Mouse (Mus musculus): ENCODE measurements at regions not wholly inside any gene's neighbourhood (a gene's known extent, or its start where the extent isn't known, plus 50 kb on each side); places are given as distances from the start of the nearest gene placed in this dataset.
"Not testable (repeated sequence)": the region's sequence is repeated elsewhere in the genome, so short reads cannot be mapped to it uniquely, and the experiment has no call there.

DNA sequence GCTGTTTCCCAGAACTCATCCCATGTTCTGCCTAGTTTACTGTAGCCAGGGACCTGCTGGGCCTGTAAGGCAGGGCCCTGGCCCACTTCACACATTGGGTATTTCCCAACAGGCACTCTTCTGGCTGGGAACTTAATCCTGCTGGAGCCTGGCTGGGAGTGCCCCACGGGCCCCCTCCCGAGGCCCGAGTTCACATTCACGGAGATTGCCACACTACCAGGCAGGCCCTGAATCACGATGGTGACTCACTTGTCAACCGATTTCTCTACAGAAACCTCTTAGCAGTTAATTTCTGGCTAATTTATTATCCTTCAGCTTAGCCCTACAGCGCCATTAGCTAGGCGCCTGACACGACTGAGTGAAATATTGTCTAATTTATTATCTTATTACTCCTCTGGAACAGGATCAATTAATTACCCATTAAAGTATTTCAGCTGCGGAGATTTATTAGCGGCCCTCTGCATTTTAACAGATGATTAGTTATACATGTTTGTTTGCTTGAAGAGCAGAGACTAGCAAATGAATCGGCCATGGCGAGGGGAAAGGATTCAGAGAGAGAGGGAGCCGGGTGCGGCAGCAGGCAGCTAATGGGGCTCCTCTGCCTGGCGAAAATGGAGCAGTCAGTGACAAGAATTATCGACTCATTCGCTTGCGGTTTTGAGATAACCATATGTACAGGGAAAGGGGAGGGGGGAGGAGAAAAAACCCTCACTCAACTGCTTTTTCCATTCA lies 229.7 kb upstream of the Zfp703 start:
- DNase-seq (ENCODE audit: low read depth, low spot score): no peak

DNA sequence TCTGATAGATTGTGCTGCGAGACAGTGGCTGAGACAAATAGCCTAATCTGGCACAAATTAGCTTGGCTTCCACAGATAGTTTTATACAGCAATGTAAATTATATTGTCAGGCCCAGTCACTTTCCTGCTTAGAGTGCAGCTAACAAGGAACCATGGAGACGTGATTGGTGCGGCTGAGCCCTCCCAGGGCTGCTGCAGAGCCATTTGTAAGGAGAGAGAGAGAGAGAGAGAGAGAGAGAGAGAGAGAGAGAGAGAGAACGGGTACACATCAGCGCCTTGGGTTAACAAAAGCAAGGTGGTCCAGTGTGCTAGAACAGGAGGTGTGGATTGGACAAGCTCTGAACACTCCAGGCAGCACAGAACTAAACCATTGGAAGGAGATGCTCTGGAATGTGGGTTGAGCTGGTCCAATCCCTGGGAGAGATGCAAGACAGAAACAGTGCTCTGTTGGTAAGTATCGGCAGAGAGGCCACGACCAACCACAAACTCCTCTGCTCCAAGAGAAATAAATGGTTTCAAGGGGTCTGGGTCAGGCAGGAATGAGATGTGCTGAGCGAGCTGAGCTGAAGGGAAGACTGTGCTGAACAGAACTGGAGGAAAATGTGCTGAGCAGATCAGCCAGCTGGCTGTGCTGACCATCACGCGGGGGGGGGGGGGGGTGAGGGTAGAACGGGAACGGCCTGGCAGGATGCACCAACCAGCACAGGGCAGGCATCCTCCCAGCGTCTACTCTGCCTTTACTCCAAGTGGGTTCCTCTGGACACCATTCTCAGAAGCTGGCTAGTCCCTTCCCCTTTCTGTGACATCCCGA lies 228.8 kb upstream of the Zfp703 start:
- DNase-seq (ENCODE audit: low read depth, low spot score): no peak

DNA sequence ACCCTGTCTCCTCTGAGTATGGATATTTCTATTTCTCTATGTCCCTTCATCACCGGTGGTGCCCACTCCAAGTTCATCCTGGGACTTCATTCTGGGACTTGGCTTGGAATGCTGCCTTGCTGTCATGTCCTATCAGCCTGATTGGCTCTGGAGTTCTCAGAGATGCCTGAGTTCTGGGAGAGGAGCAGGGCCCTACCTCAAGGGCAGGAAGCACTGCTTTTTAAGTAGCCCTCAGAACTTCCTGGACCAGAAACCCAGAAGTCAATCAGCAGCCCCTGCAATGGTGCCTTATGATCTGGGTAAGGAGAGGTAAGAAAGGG lies 228.2 kb upstream of the Zfp703 start:
- DNase-seq (ENCODE audit: low read depth, low spot score): no peak

DNA sequence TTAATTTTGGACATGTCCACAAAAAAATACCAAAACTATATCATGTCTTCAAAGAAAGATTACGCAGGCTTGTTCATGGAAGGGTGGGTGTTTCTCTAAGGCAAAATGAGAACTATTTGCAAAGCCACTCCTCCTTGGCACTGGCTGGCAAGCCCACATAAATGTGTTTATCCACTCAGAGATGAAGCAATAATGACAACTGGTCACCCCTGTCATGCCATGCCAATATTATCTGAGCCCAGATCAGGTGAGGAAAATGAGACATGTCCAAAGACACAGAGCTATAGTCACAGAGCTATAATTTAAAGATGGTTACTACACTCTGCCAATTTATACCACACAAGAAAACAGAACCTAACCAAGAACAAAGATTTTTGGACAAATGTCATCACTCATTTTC lies 227.0 kb upstream of the Zfp703 start:
- DNase-seq (ENCODE audit: low read depth, low spot score): no peak

DNA sequence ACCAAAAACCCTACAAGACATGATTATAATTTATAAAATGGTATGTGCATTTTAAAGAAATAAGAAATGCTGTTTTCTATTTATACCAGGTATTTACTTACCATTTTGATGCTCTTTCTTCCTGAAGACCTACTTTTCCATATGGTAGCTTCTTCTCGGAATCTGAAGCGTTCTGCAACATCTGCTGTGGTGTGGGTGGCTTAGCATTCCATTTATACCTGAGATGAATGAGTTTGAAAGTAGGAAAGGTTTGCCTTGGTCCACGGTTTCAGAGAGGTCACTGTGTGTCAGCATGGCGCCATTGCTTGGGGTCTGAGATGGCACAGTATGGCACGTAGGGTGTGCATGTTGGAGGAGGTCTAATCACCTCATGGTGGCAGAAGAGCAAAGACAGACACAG lies 225.5 kb upstream of the Zfp703 start:
- DNase-seq (ENCODE audit: low read depth, low spot score): no peak

DNA sequence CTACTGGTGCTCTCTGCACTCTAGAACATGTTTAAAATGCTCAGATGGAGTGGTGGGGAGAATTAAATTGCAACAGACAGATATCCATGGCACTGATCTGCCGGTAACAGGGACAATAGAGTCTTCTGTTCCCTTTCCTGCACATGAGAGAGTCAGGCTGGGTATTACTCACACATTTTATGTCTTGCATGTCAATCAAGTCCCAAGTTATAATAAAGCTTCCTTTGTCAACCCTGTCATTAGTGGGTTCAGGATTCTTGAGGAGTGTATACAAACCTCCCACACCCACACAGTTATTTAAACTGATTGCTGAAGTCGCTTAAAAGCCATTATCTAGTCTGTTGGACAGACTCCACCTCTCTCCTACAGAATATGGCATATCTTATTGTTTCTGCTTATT lies 220.7 kb upstream of the Zfp703 start:
- DNase-seq (ENCODE audit: low read depth, low spot score): no peak

DNA sequence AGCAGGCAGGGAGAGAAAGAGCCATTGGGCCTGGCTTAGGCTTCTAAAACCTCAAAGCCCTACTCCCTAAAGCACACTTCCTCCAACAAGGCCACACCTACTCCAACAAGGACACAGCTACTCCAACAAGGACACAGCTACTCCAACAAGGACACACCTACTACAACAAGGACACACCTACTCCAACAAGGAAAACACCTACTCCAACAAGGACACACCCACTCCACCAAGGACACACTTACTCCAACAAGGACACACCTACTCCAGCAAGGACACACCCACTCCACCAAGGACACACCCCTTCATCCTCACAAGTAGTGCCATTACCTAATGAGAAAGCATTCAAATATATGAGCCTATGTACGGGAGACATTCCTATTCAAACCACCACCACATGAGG lies 216.4 kb upstream of the Zfp703 start:
- DNase-seq (ENCODE audit: low read depth, low spot score): no peak

DNA sequence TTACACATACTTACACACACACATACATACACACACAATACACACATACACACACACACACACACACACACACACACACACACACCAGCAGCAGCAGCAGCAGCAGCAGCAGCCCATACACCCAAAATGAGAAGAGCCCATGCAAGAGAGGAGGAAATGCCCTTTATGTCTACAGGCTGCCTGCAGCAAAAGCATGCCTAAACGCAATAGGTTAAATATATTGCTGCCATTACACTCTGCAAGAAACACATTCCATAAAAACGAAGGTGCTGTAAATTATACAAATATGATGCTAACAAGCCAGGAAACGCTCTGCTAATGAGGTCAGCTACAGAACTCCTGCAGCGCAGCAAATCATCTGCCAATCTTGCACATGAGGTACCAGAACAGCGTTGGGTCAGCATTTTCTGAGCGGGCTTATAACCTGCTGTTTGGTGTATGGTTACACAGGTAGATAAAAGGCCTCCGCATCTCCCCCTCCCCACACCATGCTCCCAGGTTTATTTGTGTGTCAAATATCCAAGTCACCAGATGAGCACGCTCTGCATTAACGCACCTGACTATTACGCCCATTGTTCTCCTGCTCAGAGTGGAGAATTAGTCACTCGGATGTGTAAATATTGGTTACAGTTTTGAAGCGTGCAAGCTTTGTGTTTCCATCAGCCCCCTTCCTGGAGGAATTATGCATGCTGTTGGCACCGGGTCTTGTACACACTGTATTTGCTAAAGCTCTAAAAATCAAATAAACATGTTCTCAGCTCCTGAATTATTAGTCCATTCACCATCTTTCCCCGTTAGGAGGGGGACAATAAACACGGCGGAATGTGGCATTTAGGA lies 214.0 kb upstream of the Zfp703 start:
- DNase-seq (ENCODE audit: low read depth, low spot score): no peak

DNA sequence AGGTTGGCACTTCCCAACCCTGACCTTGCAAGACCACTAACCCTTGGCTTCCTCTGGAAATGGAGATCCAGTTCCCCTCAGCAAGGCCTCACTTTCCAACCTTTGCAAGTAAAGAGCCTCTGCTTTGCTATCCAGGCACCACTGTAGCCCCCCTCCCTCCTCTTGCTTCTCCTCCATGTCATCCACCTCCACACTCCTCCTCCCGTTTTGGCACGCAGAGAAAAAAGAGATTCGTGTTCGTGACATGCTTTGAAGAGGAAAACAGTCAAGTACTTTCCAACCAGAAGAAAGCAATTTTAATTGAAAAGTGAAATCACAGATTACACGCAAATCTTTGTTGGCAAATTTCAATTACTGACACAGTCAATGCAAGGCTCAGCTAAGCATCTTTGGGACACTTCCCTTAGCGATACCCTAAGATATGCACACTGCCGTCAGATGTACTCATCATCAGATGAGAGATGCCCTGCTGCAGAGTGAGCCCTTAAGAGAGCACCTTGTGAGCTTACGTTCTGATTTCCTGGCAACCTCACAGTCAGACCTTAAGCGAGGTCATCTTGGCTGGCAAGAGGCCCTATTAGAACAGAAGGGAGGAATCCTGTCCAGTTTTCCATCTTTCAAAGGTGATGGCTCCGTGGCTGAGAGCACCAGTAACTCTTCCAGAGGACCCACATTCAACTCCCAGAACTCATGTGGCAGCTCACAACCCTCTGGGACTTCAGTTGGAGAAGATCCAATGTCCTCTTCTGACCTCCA lies 208.5 kb upstream of the Zfp703 start:
- DNase-seq (ENCODE audit: low read depth, low spot score): no peak

DNA sequence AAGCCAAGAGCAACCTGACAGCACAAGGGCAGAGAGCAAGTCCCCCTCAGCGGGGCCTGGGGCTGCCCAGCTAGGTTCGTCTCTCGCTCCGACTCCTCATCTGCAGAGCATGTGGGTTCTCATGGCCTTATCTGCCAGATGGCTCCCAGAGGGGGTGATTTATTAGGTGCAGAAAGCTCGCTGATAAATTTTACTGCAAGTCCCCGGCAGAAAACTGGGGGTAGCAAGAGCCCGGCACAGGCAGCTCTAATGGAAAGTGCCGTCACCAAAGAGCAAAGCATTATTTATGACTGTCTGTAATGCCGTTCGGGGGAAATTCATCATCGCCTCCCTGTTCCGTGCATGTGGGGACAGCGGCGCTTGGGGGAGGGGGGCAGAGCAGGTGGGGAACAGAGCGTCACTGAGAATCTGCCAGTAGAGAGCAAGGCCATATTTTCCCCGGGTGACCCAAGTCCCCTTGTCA lies 206.7 kb upstream of the Zfp703 start:
- no peak for DNase-seq (ENCODE audit: low read depth, low spot score)

DNA sequence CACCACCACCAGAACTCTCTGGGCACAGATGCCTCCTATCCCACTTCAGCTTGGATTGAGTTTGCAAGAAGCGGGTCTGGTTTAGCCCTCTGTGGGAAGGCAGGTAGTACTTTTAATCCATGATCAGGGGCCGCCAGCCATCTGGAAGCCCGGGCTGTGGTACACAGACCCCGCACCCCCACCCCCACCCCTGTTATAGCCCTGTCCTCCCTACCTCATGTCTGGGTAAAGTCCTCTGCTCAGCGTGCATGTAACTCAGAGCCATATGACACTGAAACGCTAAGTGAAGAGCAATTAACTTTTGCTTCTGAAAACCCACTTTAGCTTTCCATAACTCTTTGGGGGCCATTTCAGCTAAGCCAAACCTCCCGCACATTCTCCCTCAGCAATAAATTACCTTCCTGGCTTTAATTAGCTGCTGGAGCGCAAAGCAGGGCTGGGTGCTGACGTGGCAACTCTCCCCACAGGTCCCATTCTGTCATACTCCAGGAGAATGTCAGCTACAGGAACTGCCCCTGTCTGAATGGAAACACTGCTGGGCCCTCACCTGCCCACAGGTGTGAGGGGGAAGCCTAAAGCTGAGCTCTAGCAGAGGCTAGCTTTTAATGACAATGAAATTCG lies 198.1 kb upstream of the Zfp703 start:
- no peak for DNase-seq (ENCODE audit: low read depth, low spot score)

DNA sequence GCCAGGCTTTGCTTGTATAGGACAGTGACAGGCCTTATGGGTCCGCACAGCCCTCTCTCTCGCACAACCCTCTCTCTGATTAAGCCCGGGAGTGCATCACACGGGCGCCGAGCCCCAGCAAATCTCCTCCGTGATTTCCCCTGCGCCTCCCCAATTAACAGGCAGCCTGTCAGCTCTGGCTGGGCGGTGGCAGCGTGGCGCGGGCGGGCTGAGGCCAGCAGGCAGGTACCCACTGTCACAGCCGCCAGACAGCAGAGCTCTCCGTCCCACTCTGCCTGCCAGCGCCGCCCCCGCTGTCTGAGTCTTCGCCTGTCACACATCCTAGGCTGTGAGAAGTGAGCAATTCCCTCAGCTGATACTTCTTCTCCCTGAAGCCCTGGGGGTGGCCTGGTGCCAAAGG lies 196.6 kb upstream of the Zfp703 start:
- no peak for DNase-seq (ENCODE audit: low read depth, low spot score)

DNA sequence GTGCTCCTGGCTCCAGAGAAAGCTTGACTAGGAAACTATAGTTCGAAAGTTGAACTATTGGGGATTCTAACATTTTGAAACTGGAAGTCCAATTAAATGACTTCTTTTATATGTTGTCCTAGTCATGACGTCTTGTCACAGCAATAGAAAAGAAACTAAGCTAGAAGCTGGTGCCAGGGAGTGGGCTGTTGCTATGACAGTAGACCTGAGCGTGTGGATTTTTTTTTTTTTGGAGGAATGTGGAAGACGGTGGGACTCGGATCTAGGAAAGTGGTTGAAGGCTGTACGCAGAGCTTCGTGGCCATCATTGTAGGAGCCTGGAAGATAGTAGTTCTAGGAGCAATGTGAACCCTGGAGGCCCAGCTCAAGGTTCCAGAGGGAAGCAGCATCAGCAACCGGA lies 194.2 kb upstream of the Zfp703 start:
- not testable (repeated sequence) for DNase-seq (ENCODE audit: low read depth, low spot score)

DNA sequence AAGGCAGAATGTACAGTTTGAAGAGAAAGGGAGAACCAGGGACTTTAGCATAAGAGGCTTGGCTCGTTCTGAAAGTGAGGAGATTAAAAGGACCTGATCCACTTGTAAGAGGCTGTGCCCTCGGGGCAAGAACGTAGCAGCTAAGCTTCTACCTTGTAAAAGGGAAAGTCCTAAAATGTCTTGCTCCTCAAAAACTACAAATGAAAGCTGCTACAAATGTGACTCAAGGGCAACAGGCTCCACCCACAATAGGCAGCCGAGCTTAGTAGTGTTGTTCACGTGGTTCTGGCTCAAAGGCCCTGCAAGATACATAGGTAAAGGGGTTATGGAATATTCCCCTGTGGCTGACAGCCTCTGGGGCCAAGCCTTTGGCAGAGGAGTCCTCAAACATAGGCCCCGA lies 192.7 kb upstream of the Zfp703 start:
- no peak for DNase-seq (ENCODE audit: low read depth, low spot score)

DNA sequence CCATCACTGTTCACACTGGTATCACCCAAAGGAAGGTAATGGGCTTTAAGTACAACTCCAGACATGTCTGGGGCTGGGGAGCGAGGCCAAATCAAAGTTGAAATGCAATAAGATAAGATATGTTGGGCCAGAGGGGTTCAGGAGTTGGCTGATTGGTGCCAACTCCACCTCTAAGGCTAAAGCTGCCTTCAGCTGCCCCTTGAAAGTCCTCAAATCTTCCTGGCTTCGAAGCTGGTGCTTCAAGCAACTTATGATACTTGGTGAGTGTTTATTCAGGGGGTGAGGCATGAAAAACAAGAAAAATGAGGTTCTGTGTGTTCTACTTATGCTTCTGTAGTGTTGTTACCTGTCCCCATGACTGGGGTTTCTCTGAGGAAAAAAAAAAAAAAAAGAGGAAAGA lies 185.3 kb upstream of the Zfp703 start:
- DNase-seq (ENCODE audit: low read depth, low spot score): no peak

DNA sequence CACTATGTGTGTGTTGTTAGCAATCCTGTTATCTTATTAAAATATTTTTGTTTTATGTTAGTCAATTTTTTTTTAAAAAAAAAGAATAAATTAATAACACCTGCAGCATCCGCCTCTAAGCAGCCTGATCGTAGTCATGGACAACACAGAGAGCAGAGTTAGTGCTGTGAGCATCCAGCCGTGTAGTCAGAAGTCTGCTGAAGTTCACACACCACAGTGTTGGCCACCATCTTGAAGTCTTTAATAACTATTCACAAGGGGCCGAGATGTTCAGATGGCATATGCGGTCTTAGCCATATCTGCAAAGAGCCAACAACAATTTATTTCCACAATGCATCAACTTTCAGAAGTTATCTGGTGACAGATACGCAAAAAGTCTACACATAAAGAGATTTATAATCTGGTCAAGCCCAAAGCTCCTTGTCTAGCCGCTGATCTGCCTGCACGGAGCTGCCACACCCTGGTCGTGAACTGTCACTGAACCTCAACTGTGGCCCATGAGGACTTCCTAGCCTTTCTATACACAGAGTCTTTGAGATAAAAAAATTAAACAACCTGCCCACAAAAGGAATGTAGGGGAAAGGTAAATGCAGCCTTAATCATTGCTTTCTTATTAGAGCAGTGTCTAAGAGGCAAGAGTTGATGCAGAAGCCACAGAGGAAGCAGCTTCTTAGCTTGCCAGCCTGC lies 183.4 kb upstream of the Zfp703 start:
- DNase-seq (ENCODE audit: low read depth, low spot score): no peak

DNA sequence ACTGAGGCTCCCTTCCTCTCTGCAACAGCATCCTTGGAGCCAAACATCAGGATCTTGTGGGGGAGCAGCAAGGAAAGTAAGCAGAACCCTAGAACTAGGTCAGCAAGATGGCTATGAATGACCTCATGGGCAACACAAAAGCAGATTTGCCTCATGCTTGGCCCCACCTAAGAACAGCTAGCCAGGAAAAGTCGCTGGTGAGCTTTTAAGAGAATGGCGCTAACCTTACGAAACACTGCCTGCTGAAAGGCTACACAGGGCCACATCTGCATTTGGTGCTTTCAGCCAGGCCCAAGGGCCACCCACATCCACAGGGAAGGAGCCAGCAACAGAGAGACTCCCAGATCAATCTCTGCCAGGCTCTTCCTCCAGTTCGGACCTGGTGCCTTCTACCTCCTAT lies 182.7 kb upstream of the Zfp703 start:
- no peak for DNase-seq (ENCODE audit: low read depth, low spot score)

DNA sequence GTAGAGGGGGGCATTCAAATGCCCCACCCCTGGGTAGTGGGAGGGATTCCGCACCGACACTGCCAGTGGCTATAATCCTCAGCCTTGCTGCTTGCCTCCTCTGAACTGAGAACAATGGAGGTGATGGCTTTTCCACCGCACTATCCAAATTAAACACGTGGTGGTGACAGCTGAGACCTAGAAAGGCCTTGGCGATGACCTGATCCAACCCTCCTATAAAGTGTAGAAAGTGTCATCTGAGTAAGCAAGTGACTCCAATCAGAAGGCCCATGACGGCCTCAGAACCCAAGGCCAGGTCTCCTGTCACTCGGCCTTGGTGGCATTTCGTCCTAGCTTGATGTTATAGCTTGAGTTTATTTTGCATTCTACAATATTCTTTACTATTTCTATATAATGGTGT lies 181.5 kb upstream of the Zfp703 start:
- DNase-seq (ENCODE audit: low read depth, low spot score): no peak

DNA sequence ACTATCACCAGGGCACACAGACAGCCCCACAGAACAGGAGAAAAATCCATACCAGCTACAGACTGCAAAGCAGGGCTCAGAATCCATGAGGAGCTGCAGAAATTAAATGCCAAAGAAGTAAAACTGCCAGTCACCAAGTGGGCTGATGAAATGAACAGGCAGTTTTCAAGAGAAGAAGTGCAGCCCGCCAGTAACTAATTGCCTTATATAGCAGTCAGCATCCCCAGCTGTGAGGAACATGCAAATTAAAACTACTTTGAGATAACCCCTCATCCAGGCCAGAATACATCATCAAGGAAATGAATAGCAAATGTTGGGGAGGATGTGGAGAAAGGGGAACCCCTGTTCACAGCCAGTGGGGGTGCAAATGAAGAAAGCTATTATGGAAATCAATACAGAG lies 177.3 kb upstream of the Zfp703 start:
- peak; percentile 29 for DNase-seq (ENCODE audit: low read depth, low spot score)

DNA sequence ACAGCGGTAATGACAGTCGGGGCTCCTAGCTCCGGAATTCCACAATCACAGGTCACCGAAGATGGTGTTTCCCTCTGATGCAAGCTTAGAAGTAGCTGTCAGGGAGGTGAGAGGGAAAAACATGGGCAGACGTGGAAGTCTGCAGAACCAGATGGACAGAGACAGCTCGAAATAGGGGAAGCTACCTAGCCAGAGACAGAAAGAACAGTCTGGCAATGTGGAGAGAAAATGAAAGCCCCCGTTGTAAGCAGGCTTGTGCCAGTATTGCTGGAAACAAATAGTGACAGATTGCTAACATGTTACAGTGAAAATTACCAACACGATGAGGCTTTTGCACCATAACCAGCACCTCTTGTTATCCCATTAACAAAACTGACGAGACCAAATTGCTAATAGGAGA lies 173.0 kb upstream of the Zfp703 start:
- DNase-seq (ENCODE audit: low read depth, low spot score): no peak

DNA sequence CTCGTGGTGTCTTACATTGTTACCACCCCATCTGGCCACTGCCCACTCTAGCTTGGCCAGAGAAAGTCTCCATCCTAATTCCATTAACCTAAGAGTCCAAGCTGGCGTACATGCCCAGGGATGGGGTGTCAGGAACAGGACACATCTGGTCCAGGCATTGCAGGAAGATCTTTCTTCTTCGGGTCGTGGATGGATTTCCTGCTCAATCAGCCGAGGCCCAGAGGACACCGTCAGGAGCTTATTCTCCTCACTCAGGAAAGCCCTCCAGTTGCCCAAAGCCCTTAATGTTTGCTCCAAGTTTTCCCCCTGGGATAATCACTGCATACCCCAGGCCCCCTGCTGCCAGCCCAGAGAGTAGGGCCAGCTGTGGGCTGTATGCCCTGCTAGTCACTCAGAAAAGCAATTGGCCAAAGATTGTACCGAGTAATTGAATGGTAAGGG lies 172.2 kb upstream of the Zfp703 start:
- DNase-seq (ENCODE audit: low read depth, low spot score): no peak

Measured in A20 (cell line).